Mouse (Mus musculus): Measurements from ENCODE around the gene Hmga2.

The Hmga2 gene

DNA sequence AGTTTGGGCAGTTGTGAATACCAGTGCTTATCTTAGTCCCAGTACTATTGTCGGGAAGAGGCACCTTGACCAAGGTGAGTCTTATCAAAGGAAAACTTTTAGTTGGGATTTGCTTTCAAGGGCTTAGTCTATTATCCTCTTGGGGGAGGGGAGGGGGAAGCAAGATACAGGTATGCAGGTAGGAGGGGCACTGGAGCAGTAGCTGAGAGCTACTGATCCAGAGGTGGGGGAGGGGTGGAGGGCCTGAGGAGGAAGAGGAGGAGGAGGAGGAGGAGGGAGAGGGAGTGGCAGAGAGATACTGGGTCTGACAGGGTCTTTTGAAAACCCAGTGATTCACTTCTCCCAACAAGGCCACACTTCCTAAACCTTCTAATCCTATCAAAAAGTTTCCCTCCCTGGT lies 9.2 kb upstream of the Hmga2 start:
- DNase-seq (ENCODE audit: low read depth, low spot score) = no peak
- Histone ChIP-seq H3K27me3 (ENCODE audit: control insufficient read depth, insufficient read depth, low read length, poor library complexity, severe bottlenecking) (no peaks in the 10 kb centered on the region), H3K36me3 (ENCODE audit: control insufficient read depth, insufficient read depth, low read length, poor library complexity, severe bottlenecking) (no peaks in the 10 kb centered on the region)

- no peak for DNase-seq (ENCODE audit: low read depth, low spot score)
- H3K27me3 ChIP-seq (ENCODE audit: control insufficient read depth, insufficient read depth, low read length, poor library complexity, severe bottlenecking) = no peaks in the 10 kb centered on the region
- no peaks in the 10 kb centered on the region for H3K36me3 ChIP-seq (ENCODE audit: control insufficient read depth, insufficient read depth, low read length, poor library complexity, severe bottlenecking)
Measured at GRCm38 (mm10) chr10:120484144-120484543, 7.9 kb upstream of the Hmga2 start.

GRCm38 (mm10) chr10:120478164-120478563 lies 1.9 kb upstream of the Hmga2 start:
- Histone ChIP-seq H3K27me3 (ENCODE audit: control insufficient read depth, insufficient read depth, low read length, poor library complexity, severe bottlenecking) (no peaks in the 10 kb centered on the region; the same call in none of the 2 replicates), H3K36me3 (ENCODE audit: control insufficient read depth, insufficient read depth, low read length, poor library complexity, severe bottlenecking) (no peaks in the 10 kb centered on the region)
- DNase-seq (ENCODE audit: low read depth, low spot score) = no peak

GRCm38 (mm10) chr10:120477501-120477900 lies 1.2 kb upstream of the Hmga2 start:
- Histone ChIP-seq H3K27me3 (ENCODE audit: control insufficient read depth, insufficient read depth, low read length, poor library complexity, severe bottlenecking) (no peaks in the 10 kb centered on the region; the same call in none of the 2 replicates), H3K36me3 (ENCODE audit: control insufficient read depth, insufficient read depth, low read length, poor library complexity, severe bottlenecking) (no peaks in the 10 kb centered on the region)
- DNase-seq (ENCODE audit: low read depth, low spot score) = no peak

- Histone ChIP-seq H3K36me3 (ENCODE audit: control insufficient read depth, insufficient read depth, low read length, poor library complexity, severe bottlenecking) (no peaks in the 10 kb centered on the region), H3K27me3 (ENCODE audit: control insufficient read depth, insufficient read depth, low read length, poor library complexity, severe bottlenecking) (no peaks in the 10 kb centered on the region; the same call in none of the 2 replicates)
- no peak for DNase-seq (ENCODE audit: low read depth, low spot score)
Measured at GRCm38 (mm10) chr10:120476516-120477336, 457 bp upstream of the Hmga2 start.

DNA sequence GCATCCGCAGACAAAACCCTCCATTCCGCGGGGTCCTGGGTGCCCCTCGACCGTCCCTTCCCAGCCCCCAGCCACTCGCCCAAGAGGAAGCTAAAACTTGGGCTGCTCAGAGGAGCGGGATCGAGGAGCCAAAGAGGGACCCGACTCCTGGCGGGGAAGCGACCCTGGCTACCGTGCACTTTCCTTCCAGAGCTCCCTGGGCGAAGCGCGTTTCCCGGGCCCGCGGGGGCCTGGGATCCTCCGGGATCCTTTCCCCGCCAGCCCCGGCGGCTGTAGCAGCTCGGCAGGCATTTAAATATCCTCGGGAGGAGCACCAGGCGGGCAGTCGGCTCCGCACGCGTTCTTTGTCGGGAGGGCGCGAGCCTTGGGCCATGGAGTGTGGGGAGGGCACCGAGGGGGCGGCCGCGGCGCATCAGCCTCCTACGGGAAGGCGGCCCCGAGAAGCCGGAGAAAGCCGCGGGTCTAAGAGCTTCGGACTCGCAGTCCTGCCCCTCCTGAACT lies 1.2 kb downstream of the Hmga2 start:
- DNase-seq (ENCODE audit: low read depth, low spot score) = no peak
- no peaks in the 10 kb centered on the region for H3K36me3 ChIP-seq (ENCODE audit: control insufficient read depth, insufficient read depth, low read length, poor library complexity, severe bottlenecking)
- no peaks in the 10 kb centered on the region; the same call in none of the 2 replicates for H3K27me3 ChIP-seq (ENCODE audit: control insufficient read depth, insufficient read depth, low read length, poor library complexity, severe bottlenecking)

GRCm38 (mm10) chr10:120474301-120474700 lies 2.0 kb downstream of the Hmga2 start:
- DNase-seq (ENCODE audit: low read depth, low spot score) = no peak

DNA sequence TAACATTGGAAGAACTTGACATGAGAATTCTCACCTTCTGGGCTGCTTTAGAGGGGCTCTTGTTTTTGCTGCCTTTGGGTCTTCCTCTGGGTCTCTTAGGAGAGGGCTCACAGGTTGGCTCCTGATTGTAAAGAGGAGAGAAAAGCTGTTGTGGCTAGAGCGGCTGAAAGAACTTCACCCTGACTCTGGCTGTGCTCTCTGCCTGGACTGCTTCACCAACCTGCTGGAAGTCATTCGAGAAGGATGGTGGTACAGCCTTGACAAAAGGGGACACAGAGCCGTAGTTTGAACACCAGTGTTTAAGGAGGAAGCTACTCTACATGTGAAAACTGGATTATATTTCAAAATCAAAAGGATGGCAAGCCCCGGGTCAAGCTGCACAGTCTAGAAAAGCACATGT lies 3.1 kb downstream of the Hmga2 start:
- no peaks in the 10 kb centered on the region for H3K36me3 ChIP-seq (ENCODE audit: control insufficient read depth, insufficient read depth, low read length, poor library complexity, severe bottlenecking)
- no peaks in the 10 kb centered on the region; the same call in none of the 2 replicates for H3K27me3 ChIP-seq (ENCODE audit: control insufficient read depth, insufficient read depth, low read length, poor library complexity, severe bottlenecking)
- no peak for DNase-seq (ENCODE audit: low read depth, low spot score)

More at GRCm38 (mm10) chr10:120474301-120474700, 2.0 kb downstream of the Hmga2 start:
- Histone ChIP-seq H3K27me3 (ENCODE audit: control insufficient read depth, insufficient read depth, low read length, poor library complexity, severe bottlenecking) (no peaks in the 10 kb centered on the region; the same call in none of the 2 replicates), H3K36me3 (ENCODE audit: control insufficient read depth, insufficient read depth, low read length, poor library complexity, severe bottlenecking) (no peaks in the 10 kb centered on the region)

DNA sequence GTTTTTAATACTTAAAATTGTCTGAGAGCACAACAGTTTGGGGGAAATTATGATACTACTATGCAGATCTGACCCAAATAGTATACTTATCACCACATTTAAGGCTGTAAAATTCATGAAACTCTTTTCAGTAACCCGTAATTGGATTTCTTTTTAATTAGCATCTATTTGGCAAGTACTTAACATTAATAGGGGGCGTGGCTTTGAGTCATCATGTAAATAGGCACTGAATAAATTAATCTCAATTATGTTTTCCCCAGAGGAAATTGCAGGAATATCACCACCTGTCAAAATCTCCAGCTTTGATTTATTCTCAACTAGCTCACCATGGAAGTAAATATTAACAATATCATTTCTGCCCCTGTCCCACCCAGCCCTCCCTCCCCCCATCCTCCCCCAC lies 3.7 kb downstream of the Hmga2 start:
- Histone ChIP-seq H3K36me3 (ENCODE audit: control insufficient read depth, insufficient read depth, low read length, poor library complexity, severe bottlenecking) (no peaks in the 10 kb centered on the region), H3K27me3 (ENCODE audit: control insufficient read depth, insufficient read depth, low read length, poor library complexity, severe bottlenecking) (no peaks in the 10 kb centered on the region; the same call in none of the 2 replicates)
- no peak for DNase-seq (ENCODE audit: low read depth, low spot score)

- no peak for DNase-seq (ENCODE audit: low read depth, low spot score)
- no peaks in the 10 kb centered on the region; the same call in 1 of the 2 replicates for H3K27me3 ChIP-seq (ENCODE audit: control insufficient read depth, insufficient read depth, low read length, poor library complexity, severe bottlenecking)
- no peaks in the 10 kb centered on the region for H3K36me3 ChIP-seq (ENCODE audit: control insufficient read depth, insufficient read depth, low read length, poor library complexity, severe bottlenecking)
Measured at GRCm38 (mm10) chr10:120465121-120465520, 11.1 kb downstream of the Hmga2 start.

GRCm38 (mm10) chr10:120461769-120462168 lies 14.5 kb downstream of the Hmga2 start:
- no peaks in the 10 kb centered on the region; the same call in 1 of the 2 replicates for H3K27me3 ChIP-seq (ENCODE audit: control insufficient read depth, insufficient read depth, low read length, poor library complexity, severe bottlenecking)
- H3K36me3 ChIP-seq (ENCODE audit: control insufficient read depth, insufficient read depth, low read length, poor library complexity, severe bottlenecking) = no peaks in the 10 kb centered on the region
- DNase-seq (ENCODE audit: low read depth, low spot score) = no peak

- H3K36me3 ChIP-seq (ENCODE audit: control insufficient read depth, insufficient read depth, low read length, poor library complexity, severe bottlenecking) = no peaks in the 10 kb centered on the region
- DNase-seq (ENCODE audit: low read depth, low spot score) = no peak
- no peaks in the 10 kb centered on the region; the same call in 1 of the 2 replicates for H3K27me3 ChIP-seq (ENCODE audit: control insufficient read depth, insufficient read depth, low read length, poor library complexity, severe bottlenecking)
Measured at GRCm38 (mm10) chr10:120461301-120461700, 15.0 kb downstream of the Hmga2 start.

DNA sequence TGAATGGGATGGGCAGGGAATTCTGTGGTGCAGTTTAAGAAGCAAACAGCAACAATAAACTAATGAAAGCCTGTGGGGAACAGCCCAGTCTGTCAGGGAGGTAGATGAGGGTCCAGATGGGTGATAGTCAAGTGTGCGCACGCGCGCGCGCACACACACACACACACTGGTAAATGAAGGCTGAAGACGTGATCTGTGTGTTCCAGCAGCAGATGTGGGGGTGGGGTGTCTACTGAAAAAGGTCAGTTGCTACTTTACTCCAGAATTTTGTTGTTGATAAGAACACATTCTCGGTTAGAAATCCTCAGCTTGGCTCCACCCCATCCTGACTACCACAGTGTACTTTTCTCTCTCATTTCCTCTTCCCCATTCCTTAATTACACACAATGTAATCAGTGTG lies 17.4 kb downstream of the Hmga2 start:
- Histone ChIP-seq H3K27me3 (ENCODE audit: control insufficient read depth, insufficient read depth, low read length, poor library complexity, severe bottlenecking) (no peaks in the 10 kb centered on the region), H3K36me3 (ENCODE audit: control insufficient read depth, insufficient read depth, low read length, poor library complexity, severe bottlenecking) (no peaks in the 10 kb centered on the region)
- no peak for DNase-seq (ENCODE audit: low read depth, low spot score)

DNA sequence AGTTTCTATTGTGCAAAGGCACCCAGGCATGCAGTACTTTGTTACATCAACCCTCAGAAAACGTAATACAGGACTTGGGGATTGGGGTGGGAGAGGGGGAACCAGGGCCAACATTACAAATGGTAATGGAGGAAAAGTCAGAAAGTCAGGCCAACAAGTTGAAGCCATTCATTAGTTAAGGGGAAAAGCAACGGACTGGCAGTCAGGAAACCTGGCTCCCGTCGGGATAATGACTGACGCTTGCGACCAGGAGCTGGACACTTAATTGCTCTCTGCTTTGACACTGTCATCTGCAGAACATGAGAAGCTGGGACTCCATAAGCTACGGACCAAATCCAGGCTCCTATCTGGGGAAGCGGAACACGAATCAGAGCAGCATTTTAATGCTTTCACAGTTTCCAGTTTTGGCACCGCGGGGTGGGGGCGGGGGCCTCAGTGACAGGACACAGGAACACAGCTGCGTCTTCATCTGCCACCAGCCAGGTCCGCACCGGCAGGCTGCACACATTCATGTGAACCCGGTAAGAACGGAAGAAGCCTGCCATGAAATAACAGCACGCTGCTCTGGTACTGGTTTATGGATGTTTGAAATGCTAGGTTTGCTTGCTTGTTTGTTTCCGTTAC lies 26.5 kb downstream of the Hmga2 start:
- no peaks in the 10 kb centered on the region for H3K27me3 ChIP-seq (ENCODE audit: control insufficient read depth, insufficient read depth, low read length, poor library complexity, severe bottlenecking)
- DNase-seq (ENCODE audit: low read depth, low spot score) = no peak
- H3K36me3 ChIP-seq (ENCODE audit: control insufficient read depth, insufficient read depth, low read length, poor library complexity, severe bottlenecking) = no peaks in the 10 kb centered on the region

GRCm38 (mm10) chr10:120446799-120447198 lies 29.5 kb downstream of the Hmga2 start:
- DNase-seq (ENCODE audit: low read depth, low spot score) = no peak
- H3K27me3 ChIP-seq (ENCODE audit: control insufficient read depth, insufficient read depth, low read length, poor library complexity, severe bottlenecking) = no peaks in the 10 kb centered on the region
- no peaks in the 10 kb centered on the region for H3K36me3 ChIP-seq (ENCODE audit: control insufficient read depth, insufficient read depth, low read length, poor library complexity, severe bottlenecking)
